Mouse (Mus musculus): Measurements from ENCODE around the gene Itgav.

- TF ChIP-seq POLR2A (IDR thresholded peaks at IDR 0.05; ENCODE audit: low read depth, low read length) = no peak
- no peak for TF ChIP-seq CTCF (IDR thresholded peaks at IDR 0.05; ENCODE audit: extremely low read depth, insufficient read depth, insufficient read length, insufficient replicate concordance)
Observed at GRCm38 (mm10) chr2:83714783-83715182, 9.4 kb upstream of the Itgav start.
